Mouse (Mus musculus) MEL (cell line): ENCODE measurements around the gene Ddah1. TPM values are rescaled to one million over a fixed set of nuclear protein-coding genes. Genes with fewer than 3 reads are reported as not detected.

ENCODE experiments used
- DNase-seq: peaks from one replicate; pipeline ENCODE4 v3.0.0; 2011; ENCODE audit warnings: low read depth, low spot score
- H3K27ac ChIP-seq: 2 replicates; pipeline ENCODE4 v1.5.1; 2012; ENCODE audit warnings: low read depth, mild to moderate bottlenecking, control low read depth, low read length, moderate library complexity; ENCODE audit not compliant: control insufficient read depth
- H3K27me3 ChIP-seq, 2 experiments: fragments of 150-350 bp in 1 of 2; sonication (generic) in 1 of 2; 2 replicates each; pipeline ENCODE4 v1.6.1; 2012; ENCODE audit warnings: low read length in 2 of 2, mild to moderate bottlenecking in 2 of 2, improper control_type of control experiment in 1 of 2, moderate library complexity in 1 of 2; ENCODE audit not compliant: insufficient read depth in 2 of 2, control insufficient read depth in 1 of 2
- H3K36me3 ChIP-seq, 2 experiments: 2 replicates each; pipeline ENCODE4 v1.6.1; 2012 to 2014; ENCODE audit warnings: low read length in 2 of 2, improper control_type of control experiment in 1 of 2, inconsistent platforms in 1 of 2, mild to moderate bottlenecking in 1 of 2; ENCODE audit not compliant: insufficient read depth in 2 of 2, control insufficient read depth in 1 of 2
- H3K4me1 ChIP-seq, 2 experiments: fragments of 150-350 bp in 1 of 2; sonication (generic) in 1 of 2; 2 replicates each; pipeline ENCODE4 v1.6.1; 2012; ENCODE audit warnings: low read length in 2 of 2, improper control_type of control experiment in 1 of 2, mild to moderate bottlenecking in 1 of 2; ENCODE audit not compliant: insufficient read depth in 2 of 2, control insufficient read depth in 1 of 2
- H3K4me3 ChIP-seq, 2 experiments: fragments of 150-350 bp in 1 of 2; sonication (generic) in 1 of 2; 2 replicates each; pipeline ENCODE4 v1.5.1; 2012; ENCODE audit warnings: low read depth in 2 of 2, low read length in 2 of 2, mild to moderate bottlenecking in 2 of 2, moderate library complexity in 2 of 2, control low read depth in 1 of 2, improper control_type of control experiment in 1 of 2; ENCODE audit not compliant: control insufficient read depth in 1 of 2, insufficient read depth in 1 of 2
- H3K79me2 ChIP-seq: 2 replicates; pipeline ENCODE4 v1.6.1; 2012; ENCODE audit warnings: mild to moderate bottlenecking, low read length, moderate library complexity; ENCODE audit not compliant: control insufficient read depth, poor library complexity, insufficient read depth
- H3K9ac ChIP-seq: 2 replicates; pipeline ENCODE4 v1.6.1; 2012; ENCODE audit warnings: low read depth, mild to moderate bottlenecking, control low read depth, low read length, moderate library complexity; ENCODE audit not compliant: control insufficient read depth, poor library complexity, severe bottlenecking
- H3K9me3 ChIP-seq: fragments of 150-350 bp; sonication (generic); replicated peaks from 2 replicates; pipeline ENCODE4 v1.6.1; 2012; ENCODE audit warnings: mild to moderate bottlenecking, low read length, improper control_type of control experiment, moderate library complexity; ENCODE audit not compliant: insufficient read depth
- BHLHE40 ChIP-seq: IDR thresholded peaks from 2 replicates; pipeline ENCODE4 v1.6.1; 2012; ENCODE audit warnings: low read depth, mild to moderate bottlenecking, inconsistent platforms, low read length, improper control_type of control experiment, borderline replicate concordance
- CHD1 ChIP-seq: IDR thresholded peaks from 2 replicates; pipeline ENCODE4 v1.6.1; 2012; ENCODE audit warnings: low read depth, mild to moderate bottlenecking, inconsistent platforms, low read length, improper control_type of control experiment
- CHD2 ChIP-seq: IDR thresholded peaks from 2 replicates; pipeline ENCODE4 v1.6.1; 2011; ENCODE audit warnings: low read length, improper control_type of control experiment
- E2F4 ChIP-seq: IDR thresholded peaks from 2 replicates; pipeline ENCODE4 v1.6.1; 2011; ENCODE audit warnings: low read depth, low read length, improper control_type of control experiment, borderline replicate concordance
- ETS1 ChIP-seq: IDR thresholded peaks from 2 replicates; pipeline ENCODE4 v1.6.1; 2012; ENCODE audit warnings: low read depth, mild to moderate bottlenecking, inconsistent platforms, low read length, improper control_type of control experiment, moderate library complexity
- GABPA ChIP-seq: IDR thresholded peaks from 2 replicates; pipeline ENCODE4 v1.6.1; 2012; ENCODE audit warnings: low read depth, mild to moderate bottlenecking, inconsistent platforms, low read length, improper control_type of control experiment, moderate library complexity
- GATA1 ChIP-seq: IDR thresholded peaks from 2 replicates; pipeline ENCODE4 v1.6.1; 2011; ENCODE audit warnings: low read depth, low read length, improper control_type of control experiment
- HCFC1 ChIP-seq: IDR thresholded peaks from 2 replicates; pipeline ENCODE4 v1.6.1; 2012; ENCODE audit warnings: low read depth, mild to moderate bottlenecking, inconsistent platforms, low read length, improper control_type of control experiment, moderate library complexity
- NRF1 ChIP-seq: IDR thresholded peaks from 2 replicates; pipeline ENCODE4 v1.6.1; 2014; ENCODE audit warnings: low read depth, mild to moderate bottlenecking, inconsistent platforms, low read length, improper control_type of control experiment, moderate library complexity; ENCODE audit not compliant: poor library complexity, insufficient read depth, severe bottlenecking
- POLR2AphosphoS5 ChIP-seq: IDR thresholded peaks from 2 replicates; pipeline ENCODE4 v1.6.1; 2012; ENCODE audit warnings: low read depth, borderline replicate concordance, mild to moderate bottlenecking, inconsistent platforms, low read length, moderate library complexity, mixed read lengths
- RCOR1 ChIP-seq: IDR thresholded peaks from 2 replicates; pipeline ENCODE4 v1.6.1; 2012; ENCODE audit warnings: low read depth, mild to moderate bottlenecking, inconsistent platforms, low read length, improper control_type of control experiment
- SIN3A ChIP-seq: IDR thresholded peaks from 2 replicates; pipeline ENCODE4 v1.6.1; 2012; ENCODE audit warnings: low read length, improper control_type of control experiment, inconsistent platforms
- TAL1 ChIP-seq: IDR thresholded peaks from 2 replicates; pipeline ENCODE4 v1.6.1; 2012; ENCODE audit warnings: mild to moderate bottlenecking, inconsistent platforms, low read length, moderate library complexity, mixed read lengths
- TCF12 ChIP-seq: IDR thresholded peaks from 2 replicates; pipeline ENCODE4 v1.6.1; 2014; ENCODE audit warnings: low read depth, mild to moderate bottlenecking, inconsistent platforms, low read length, improper control_type of control experiment, moderate library complexity
- UBTF ChIP-seq: IDR thresholded peaks from 2 replicates; pipeline ENCODE4 v1.6.1; 2012; ENCODE audit warnings: low read depth, mild to moderate bottlenecking, inconsistent platforms, low read length, improper control_type of control experiment, moderate library complexity, borderline replicate concordance; ENCODE audit not compliant: insufficient read depth
- ZC3H11A ChIP-seq: IDR thresholded peaks from 2 replicates; pipeline ENCODE4 v1.6.1; 2012; ENCODE audit warnings: low read depth, mild to moderate bottlenecking, inconsistent platforms, low read length, improper control_type of control experiment
- ZKSCAN1 ChIP-seq: IDR thresholded peaks from 2 replicates; pipeline ENCODE4 v1.6.1; 2012; ENCODE audit warnings: low read depth, mild to moderate bottlenecking, inconsistent platforms, low read length, improper control_type of control experiment, moderate library complexity
- polyA plus RNA-seq, 2 experiments: library from polyadenylated mRNA; stranded (reverse) in 1 of 2; unstranded in 1 of 2; fragments of >175 nt in 1 of 2; fragments of >200 nt in 1 of 2; gene quantifications; 2 replicates each; pipeline versions ENCODE4 v1.2.1 to v1.2.4; 2012; ENCODE audit warnings: low replicate concordance in 2 of 2, low read depth in 1 of 2; ENCODE audit not compliant: insufficient read length in 2 of 2, insufficient read depth in 1 of 2, missing spikeins in 1 of 2
- total RNA-seq: library from RNA; depleted of rRNA; stranded (reverse); fragments of 300-350 nt; gene quantifications from 2 replicates; pipeline ENCODE4 v1.2.3, GENCODE M21; 2012

Gene Ddah1
- total and polyA plus RNA-seq, 3 experiments: not detected

DNA sequence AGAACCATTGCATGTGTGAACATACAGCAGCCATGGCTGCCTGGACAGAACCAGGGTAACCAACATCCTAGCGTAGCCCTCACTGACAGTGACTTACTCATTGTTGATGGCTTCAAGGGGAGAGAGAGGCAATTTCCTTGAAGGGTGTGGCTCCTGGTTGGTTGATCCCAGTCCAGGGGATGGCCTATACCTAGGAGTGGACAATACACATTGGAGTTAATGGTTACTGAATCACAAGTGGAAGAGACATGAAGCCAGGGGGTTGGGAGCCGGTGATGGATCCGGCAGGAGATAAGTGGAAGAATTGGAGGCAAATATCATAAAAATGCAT lies 5.1 kb downstream of the Ddah1 start:
- Histone ChIP-seq H3K27ac (no peak overlapping the region), H3K9ac (no peak overlapping the region), H3K27me3 (no peaks in the 10 kb centered on the region), H3K79me2 (no peaks in the 10 kb centered on the region), H3K4me1 (no peaks in the 10 kb centered on the region), H3K4me3 (no peak overlapping the region), H3K9me3 (no peaks in the 10 kb centered on the region), H3K36me3 (no peaks in the 10 kb centered on the region)
- no peak for TF ChIP-seq TCF12
- TF ChIP-seq BHLHE40: no peak
- TF ChIP-seq CHD1: no peak
- no peak for TF ChIP-seq GATA1
- TF ChIP-seq CHD2: no peak
- no peak for TF ChIP-seq ZKSCAN1
- TF ChIP-seq ETS1: no peak
- no peak for TF ChIP-seq ZC3H11A
- DNase-seq: no peak

DNA sequence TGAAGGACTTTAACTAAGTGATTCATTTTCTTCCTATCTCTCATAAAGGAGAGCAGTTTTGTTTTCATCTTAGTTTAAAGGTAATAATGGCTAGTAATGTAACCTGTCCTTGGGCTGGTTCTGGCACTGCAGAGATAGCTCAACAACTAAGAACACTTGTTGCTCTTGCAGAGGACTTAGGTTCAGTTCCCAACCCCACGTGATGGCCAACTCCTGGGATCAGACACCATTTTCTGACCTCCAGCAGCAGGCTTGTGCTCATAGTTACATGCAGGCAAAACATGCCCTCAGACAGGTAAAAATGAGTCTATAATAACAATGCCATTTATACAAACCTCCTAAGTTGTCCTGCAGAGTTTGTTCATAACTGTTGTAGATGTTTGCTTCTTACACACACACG lies 5.9 kb downstream of the Ddah1 start:
- H3K4me1 ChIP-seq: no peaks in the 10 kb centered on the region
- H3K79me2 ChIP-seq: no peaks in the 10 kb centered on the region
- no peak for TF ChIP-seq NRF1
- TF ChIP-seq E2F4: no peak
- TF ChIP-seq POLR2AphosphoS5: no peak
- no peak for TF ChIP-seq HCFC1
- TF ChIP-seq RCOR1: no peak
- no peak for TF ChIP-seq TAL1
- no peak for TF ChIP-seq SIN3A
- TF ChIP-seq ZKSCAN1: no peak
- TF ChIP-seq UBTF: no peak
- no peak for TF ChIP-seq ETS1
- no peak for TF ChIP-seq GABPA
- no peak for TF ChIP-seq TCF12
- TF ChIP-seq ZC3H11A: no peak
- TF ChIP-seq, all 39 proteins: peak for 0
- Histone ChIP-seq H3K9me3 (no peaks in the 10 kb centered on the region), H3K36me3 (no peaks in the 10 kb centered on the region), H3K27ac (no peak overlapping the region), H3K27me3 (no peaks in the 10 kb centered on the region), H3K4me3 (no peak overlapping the region), H3K9ac (no peak overlapping the region)
- no peak for DNase-seq
